Mouse (Mus musculus) cerebellum, postnatal 36 days (tissue): Measurements from ENCODE around the gene Ltb4r2.

ENCODE experiments used
- DNase-seq, 2 experiments: peaks; one replicate each; pipeline ENCODE4 v3.0.0; 2021 to 2022; ENCODE audit warnings: mixed read lengths in 2 of 2

Gene Ltb4r2

GRCm38 (mm10) chr14:55761163-55761562 lies at the start of gene Ltb4r2:
Gene Ltb4r2, plus strand, starts transcription at chr14:55761428.
- DNase-seq = no peak

GRCm38 (mm10) chr14:55711786-55712185 lies 49.4 kb upstream of the Ltb4r2 start:
- no peak for DNase-seq

DNA sequence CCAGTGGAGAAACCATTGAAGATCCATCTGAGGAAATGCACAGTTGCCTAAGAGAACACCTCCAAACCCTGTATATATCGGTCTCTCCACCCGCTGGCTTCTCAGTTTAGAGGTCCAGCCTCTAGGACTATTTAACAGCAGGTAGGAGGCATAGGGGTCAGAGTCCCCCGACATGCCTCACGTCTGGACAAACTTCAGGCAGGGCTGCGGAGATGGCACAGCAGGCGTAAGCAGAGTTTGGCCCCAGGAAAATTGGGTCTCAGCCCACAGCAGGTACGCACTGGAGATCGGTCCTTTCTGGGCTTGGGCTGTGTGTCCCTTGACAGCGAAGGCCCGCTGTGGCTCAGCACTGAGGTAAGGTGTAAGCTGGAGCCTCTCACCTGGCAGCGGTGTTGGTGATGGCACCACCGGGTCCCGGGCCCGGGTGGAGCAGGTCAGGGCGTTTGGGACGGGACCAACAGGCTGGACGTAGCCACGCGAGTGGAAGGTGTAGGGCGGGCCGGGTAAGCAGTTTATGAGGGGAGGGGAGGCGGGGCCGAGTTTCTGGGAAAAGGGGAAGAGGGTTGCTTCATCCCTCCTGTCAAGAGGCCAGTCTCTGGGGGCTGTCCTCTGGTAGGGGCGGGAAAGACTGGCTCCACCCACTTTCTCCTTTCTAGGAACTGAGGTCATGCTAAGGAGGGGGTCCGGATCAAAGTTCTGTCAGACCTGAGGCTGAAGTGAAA lies 48.1 kb upstream of the Ltb4r2 start:
- no peak for DNase-seq

DNA sequence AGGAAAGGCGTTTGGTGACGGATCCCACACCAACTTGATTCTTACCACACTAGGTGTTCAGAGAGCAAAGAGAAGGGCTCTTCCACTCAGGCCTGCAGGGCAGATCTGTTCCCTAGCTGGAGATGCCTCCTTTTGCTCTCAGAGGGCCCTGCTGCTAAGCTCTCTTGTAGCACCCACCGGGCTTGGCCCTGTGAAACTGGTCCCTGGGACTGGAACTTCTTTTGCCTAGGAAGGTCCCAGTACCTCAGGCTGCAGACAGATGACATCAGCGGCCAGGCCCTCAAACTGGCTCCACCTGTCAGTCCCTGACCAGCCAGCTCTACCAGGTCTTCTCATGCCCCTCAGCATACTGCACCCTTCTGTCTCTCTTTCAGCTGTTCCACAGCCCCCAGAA lies 47.5 kb upstream of the Ltb4r2 start, which contains the start of gene Tgm1:
TSS of gene Tgm1 (minus strand) at position 198 of the 394 bp plus-strand sequence.
- DNase-seq = no peak

DNA sequence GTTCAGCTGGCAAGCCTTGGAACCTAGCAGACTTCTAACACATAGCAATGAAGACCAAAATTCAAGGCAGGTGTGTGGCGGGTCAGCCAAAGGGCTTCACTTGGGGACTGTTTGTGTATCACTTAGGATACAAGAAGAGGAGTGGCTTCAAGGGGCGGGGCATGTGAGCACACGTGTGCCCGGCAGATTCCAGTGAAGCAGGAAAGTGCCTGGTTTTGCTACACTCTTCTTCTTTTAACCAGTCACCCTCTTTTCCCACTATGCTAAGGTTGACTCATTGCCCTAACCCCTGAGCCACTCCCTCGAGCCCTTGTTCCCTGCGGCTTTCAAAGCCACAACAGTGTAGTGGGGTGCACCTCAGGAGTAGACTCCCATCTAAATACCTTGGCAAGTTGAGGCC lies 46.3 kb upstream of the Ltb4r2 start:
- DNase-seq = no peak

DNA sequence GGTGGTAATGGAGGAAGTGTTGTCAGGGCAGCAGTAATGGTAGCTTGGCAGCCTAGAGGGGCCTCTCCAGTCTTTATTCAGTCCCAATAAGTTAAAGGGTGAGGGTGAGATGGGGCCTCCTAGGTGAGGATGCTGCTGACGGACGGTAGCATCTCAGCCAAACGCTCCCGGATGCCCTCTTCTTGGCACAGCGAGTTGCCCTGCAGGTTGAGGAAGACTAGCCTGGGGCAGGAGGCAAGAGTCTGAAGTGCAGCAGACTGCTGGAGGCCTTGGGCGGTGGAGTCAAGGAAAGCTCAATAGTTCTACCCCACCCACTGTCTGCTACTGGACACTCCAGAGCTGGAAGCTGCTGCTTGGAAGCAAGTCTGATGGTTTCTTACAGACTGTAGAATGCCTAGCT lies 45.0 kb upstream of the Ltb4r2 start:
- DNase-seq = no peak

DNA sequence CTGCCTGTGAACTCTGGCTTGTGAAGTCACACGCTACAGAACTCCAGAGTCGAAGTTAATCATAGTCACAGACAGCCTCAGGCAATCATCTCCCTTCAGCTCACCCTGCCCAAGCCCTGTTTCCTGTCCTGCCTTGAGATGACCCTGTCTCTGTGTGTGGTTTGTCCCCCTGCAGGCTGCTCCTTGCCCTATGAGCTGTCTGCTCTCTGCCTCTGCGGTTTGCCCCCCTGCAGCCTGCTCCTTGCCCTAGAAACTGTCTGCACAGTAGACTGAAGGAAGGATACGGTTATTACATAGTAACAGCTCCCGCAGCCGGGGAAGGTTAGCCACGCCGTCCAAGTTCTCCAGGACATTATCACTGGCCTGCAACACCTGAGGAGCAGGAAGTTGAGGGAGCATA lies 44.3 kb upstream of the Ltb4r2 start:
- DNase-seq = no peak

DNA sequence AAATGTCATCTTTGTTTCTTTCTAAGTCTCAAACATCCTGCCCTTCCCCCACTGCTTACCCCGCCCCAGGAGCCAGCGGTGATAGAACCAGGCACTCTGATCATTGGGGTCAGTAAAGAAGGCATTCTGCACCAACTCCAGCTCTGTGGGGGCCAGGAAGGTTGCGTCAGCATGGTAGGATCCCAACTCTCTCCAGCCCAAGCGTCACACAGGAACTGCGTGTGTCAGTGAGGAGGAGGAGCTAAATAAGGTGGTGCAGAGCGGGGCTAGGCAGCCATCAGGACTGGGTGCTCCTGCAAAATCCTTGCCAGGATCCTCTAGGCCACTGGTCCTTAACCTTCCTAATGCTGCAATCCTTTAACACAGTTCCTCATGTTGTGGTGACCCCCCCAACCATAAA lies 41.5 kb upstream of the Ltb4r2 start:
- no peak for DNase-seq

- no peak for DNase-seq
Observed at GRCm38 (mm10) chr14:55720666-55721065, 40.6 kb upstream of the Ltb4r2 start.

- DNase-seq = no peak
Observed at GRCm38 (mm10) chr14:55721076-55721475, 40.2 kb upstream of the Ltb4r2 start.

GRCm38 (mm10) chr14:55721700-55722437 lies 39.4 kb upstream of the Ltb4r2 start, which contains the start of gene Rabggta:
Gene Rabggta, minus strand, starts transcription at chr14:55722263.
- DNase-seq = peak; percentile 94 to 95

GRCm38 (mm10) chr14:55722438-55722945 lies 38.7 kb upstream of the Ltb4r2 start:
- no peak for DNase-seq

DNA sequence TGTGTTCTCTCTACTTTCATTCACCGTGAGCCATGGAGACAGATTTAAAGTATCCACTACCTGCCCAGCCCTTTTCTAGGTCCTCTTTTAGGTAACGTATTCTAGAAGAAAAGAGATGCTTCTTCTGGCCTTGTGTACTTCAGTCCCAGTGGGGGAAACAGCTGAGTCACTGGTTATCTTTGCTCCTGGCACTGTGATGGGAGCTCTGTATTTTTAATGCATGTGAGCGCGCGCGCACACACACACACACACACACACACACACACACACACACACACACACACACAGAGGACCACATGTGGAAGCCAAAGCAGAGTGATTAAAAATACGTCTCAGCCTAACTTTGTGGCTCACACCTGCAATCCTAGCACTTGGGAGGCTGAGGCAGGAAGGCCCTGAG lies 37.8 kb upstream of the Ltb4r2 start:
- no peak for DNase-seq

GRCm38 (mm10) chr14:55724411-55724871 lies 36.8 kb upstream of the Ltb4r2 start:
- no peak for DNase-seq

DNA sequence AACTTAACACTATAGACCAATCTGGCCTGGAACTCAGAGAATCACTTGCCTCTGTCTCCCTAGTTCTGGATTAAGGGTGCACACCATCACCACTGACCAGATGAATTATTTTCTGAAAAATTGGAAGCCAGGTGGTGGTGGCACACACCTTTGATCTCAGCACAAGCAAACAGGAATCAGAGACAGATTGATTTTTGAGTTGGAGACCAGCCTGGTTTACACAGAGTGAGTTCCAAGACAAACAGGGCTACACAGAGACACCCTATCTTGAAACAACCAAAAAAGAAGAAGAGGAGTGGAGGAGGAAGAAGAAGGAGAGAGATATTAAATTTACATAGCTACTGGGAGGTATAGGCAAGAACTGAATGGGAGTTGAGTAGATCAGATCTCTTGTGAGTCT lies 35.0 kb upstream of the Ltb4r2 start:
- no peak for DNase-seq

DNA sequence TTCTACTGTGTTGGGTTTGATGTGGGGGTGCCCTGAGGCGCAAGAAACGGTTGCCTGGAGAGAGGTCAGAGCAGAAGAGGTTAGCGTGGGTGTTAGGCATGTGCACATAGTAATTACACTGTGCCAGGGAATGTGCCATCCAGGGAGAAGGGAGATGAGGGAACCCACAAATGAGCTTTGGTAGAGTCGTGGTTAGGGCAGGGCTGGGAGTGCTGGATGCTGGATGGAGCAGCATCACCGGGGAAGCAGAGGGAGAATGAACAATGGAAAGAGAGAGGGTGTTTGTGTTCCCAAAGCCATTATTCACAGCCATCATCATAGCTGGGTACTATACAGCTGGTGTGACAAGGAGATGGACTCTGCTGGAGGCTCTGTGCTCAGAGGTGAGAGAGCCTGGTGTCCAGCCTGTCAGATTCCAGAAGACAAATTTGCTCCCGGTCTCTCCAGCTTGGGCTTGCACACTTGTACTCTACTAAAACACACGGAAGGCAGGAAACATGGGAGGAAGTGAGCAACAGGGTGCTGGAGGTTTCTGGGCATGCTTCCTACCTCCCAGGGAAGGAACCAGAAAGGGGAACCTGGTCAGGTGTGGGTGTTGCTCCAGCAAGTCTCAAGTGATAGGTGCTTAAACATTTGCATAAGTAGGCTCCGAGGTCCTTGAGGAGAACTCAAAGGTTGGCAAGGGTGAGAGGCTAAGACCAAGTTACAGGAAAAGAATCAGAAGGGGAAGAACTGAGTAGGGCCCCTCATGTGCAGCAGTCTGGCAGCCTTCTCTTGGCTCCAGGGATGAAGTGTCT lies 33.1 kb upstream of the Ltb4r2 start:
- DNase-seq = no peak

DNA sequence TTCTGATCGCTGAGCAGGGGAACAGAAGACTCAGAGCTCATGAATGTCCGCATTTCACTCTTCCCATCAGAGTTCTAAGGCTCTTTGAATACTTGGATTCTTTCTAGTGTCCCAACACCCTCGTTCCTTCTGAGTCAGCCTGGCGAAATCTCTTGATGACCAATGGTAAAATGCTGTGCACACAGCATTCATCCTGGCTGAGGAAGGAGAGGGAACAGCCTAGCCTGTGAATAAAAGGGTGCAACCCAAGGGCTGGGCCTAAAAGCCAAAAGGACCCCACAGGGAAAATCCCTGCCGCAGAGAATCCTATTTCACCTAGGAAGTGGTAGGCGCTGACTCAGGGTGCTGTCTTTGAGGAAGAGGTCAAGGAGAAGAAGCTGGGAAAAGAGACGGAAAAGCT lies 31.1 kb upstream of the Ltb4r2 start:
- DNase-seq = no peak

DNA sequence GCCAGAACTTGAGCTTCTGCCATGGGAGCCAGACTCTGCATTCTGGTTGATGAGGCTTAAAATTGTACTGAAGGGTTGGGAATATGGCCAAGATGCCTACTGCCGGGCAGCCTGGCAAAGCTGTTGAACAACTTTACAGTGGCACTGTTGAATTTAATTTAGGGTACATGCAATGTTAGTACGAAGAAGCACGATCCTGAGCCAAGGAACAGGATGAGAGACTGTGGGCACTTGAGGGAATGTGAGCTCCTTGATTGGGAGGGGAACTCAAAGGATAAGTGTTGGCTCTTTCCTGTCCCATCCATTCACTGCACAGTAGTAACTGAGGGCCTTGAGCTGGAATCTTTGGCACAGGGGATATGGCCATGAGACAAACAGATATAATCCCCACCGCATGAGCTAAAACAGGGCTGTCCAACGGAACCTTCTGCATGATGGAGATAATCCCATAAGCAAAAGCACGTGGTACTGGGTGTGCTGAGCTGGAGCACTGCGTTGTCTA lies 30.6 kb upstream of the Ltb4r2 start:
- no peak for DNase-seq

- DNase-seq = no peak
Observed at GRCm38 (mm10) chr14:55733889-55734288, 27.3 kb upstream of the Ltb4r2 start.

DNA sequence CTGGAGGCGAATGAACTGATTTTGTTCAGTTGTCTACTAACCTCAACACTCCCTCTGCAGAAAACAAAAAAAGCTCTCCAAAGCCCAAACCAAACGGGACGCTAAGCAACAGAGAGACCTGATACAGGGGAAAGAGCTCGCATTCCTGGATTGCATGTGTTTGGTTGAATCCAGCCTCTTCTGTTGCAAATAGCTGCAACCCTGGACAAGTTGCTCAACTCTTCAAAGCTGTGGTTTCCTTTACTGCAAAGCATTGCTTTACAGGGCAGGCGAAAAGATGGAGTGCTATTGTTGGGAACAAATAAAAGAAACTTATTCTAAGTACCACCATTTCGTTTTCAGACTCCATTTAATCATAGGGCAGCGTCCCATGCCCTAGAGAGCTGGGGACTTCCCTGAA lies 26.4 kb upstream of the Ltb4r2 start:
- DNase-seq = no peak

DNA sequence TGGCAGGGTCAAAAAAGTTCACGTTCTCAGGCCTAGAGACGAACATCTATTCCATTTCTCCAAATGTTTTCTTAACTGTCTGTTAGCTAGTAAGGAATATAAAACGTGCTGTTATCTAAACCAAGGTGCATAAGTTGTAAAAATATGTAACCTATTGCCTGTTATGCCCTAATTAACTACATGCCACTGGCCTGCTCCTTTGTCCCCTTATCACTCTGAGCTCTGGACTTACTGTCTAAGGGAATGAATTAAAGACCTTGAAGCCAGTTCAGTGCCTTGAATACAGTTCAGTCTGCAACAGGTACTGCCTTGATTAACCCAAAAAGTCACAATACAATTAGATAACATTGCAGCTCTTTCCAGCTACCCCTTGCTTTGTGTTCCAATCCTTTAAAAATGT lies 25.9 kb upstream of the Ltb4r2 start:
- DNase-seq = no peak

GRCm38 (mm10) chr14:55735758-55736157 lies 25.5 kb upstream of the Ltb4r2 start:
- DNase-seq = no peak
